Mouse (Mus musculus) mature B cell (primary cell): Measurements from ENCODE around the gene Cdyl2.

Experiments used
- in situ Hi-C: fragments of 300-500 bp; cut with MboI; formaldehyde crosslinking; loops from 2 replicates; pipeline ENCODE4 v1.14.3; 2019

The Cdyl2 gene

DNA sequence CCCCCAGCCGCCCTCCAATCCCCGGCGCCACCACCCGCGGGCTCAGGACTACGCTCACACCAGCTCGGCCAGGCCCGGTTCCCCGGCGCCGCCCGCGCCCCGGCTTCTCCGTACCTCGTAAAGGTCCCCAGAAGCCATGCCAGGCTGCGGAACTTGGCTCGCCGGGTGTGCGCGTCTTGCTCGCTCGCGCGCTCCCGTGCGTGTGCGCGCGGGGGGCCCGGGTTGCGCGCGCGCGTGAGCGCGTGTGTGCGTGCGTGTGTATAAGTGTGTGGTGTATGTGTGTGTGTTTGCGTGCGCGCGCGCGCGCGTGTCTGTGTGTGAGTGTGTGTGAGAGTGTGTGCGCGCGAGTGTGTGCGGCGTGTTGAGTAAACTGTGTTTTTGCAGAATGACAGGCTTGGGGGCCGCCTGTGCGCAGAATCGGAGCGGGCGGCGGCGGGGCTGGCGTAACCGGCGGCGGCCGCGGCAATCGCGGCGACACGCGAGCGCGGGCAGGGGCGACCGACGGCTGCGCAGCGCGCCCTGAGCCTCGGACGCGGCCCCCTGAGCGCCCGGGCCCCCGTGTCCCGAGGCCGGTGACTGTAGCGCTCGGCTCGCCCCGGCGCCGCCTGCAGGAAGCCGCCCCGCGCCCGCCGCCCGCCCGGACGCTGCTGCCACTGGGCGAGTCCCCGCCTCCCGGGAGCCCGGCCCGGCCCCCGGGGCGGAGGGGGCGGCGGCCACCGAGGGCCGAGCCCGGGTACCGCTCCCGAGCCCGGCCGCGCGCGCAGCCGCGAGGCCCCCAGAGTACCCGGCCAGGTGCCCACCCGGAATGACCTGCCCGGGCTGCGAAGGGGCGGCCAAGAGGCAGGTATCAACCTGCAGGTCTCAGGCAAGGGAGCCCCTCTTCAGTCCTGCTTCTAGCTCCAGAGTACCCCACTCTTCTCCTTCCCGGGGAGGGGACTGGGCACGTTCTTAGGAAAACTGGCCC lies at the start of gene Cdyl2:
Cdyl2 (minus strand) TSS at position 308 of the 964 bp plus-strand sequence.
- in situ Hi-C loops, result no loop called here

DNA sequence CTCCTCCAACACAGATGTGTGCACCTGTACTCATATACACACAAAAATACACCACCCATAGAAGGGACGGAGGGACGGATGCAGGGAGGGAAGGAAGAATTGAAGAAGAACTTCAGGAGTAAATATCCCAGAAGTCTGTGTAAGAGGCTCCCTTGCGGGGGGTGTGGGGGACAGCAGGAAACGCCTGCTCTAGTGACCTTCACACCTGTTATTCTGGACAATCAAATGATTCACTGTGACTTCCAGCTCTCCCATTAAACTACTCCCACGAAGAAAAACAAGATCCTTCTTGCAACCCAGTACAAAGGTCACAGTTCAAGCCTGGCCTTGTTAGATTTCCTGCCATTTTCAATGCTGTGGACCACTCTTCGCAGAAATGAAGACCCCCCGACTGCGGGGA lies 47.8 kb upstream of the Cdyl2 start:
- in situ Hi-C loops, result no loop called here

DNA sequence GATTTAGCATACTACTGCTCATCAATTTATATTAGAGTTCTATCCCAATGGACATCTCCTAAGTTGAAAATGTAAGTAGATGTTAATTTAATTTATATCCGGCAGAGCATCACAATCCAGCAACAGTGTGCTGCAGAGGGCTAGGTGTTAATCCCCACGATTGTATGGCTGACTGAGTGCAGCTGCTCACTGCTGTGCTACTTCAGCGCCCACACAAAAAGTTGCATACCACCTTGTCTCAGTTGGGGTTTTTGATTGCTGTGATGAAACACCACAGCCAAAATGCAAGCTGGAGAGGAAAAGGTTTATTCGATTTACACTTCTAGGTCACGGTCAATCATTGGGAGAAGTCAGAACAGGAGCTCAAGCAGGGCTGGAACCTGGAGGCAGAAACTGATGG lies 41.4 kb upstream of the Cdyl2 start:
- in situ Hi-C loops, result no loop called here

DNA sequence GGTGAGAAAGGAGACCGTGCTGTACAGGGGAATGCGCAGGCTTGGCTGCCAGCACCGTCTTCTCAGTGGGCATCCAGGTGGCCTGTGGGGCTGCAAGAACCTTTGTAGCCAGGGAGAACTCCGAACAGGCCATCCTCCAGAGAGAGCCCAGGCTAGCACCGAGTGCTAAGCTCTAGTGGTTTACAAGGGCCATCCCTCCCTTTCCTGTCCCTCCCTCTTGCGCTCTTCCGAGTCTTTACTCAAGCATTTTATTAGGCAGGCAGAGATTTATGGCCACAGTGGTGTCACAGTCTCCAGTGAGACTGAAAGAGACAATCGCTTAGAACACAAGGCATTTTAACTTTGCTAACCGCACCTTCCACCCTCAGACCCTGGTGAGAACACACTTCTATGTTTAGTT lies 39.9 kb upstream of the Cdyl2 start:
- in situ Hi-C loops, result no loop called here

DNA sequence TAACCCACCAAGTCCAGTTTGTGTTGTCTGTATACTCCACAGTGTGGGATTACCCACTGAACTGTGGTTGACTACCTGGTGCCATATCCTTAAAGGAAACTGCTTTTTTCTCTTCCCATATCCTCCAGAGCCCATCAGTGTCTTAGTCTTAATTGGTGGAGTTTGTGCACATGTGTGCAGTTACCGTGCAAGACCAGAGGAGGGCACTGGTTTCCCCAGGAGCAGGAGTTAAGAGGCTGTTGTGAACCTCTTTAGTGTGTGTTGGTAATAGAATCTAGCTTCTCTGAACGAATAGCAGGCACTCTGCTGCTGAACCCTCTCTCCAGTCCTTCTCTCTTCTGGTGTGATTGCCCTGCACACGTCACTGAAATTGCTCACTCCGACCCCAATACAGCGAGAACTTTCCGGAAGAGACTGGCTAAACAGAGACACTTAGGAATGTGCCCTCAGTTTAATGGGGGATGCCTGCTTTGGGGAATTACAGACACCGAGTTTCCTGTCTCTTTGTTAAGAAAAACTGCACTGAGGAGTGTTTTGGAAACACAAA lies 39.1 kb upstream of the Cdyl2 start:
- in situ Hi-C loops, result no loop called here

DNA sequence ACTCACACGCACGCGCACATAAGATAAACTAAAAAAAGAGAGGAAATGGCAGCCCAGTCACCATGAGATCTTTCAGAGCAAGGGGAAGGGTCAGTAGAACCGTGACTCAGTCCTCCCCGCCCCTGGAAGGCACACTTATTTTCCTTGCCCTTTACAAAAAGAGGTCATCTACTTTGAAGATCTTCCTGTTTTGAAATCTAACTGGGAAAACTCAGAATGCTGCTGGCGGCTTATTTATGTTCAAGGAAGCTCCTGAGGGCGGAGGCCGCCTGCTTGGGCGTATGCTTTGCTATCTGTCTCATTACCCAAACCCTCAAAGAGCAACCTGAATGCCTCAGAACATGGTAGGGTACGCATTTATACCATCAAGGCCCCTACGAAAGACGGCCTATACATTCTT lies 38.0 kb upstream of the Cdyl2 start:
- in situ Hi-C loops, result no loop called here

DNA sequence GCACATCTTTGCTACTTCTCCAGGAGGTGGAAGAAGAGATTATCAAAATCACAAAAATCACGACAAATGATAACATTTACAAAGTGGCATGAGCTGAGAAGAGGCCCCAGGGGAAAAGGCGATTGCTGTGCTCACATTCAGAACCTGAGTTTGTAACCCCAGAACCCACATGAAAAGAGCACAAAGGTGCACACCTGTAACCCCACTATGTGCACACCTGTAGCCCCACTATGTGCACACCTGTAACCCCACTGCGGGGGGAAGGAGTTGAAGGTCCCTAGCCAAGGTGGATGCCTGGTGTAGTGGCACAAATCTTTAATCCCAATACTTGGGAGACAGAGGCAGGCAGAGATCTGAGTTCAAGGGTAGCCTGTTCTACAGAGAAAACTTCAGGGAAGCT lies 23.4 kb upstream of the Cdyl2 start:
- in situ Hi-C loops, result no loop called here

DNA sequence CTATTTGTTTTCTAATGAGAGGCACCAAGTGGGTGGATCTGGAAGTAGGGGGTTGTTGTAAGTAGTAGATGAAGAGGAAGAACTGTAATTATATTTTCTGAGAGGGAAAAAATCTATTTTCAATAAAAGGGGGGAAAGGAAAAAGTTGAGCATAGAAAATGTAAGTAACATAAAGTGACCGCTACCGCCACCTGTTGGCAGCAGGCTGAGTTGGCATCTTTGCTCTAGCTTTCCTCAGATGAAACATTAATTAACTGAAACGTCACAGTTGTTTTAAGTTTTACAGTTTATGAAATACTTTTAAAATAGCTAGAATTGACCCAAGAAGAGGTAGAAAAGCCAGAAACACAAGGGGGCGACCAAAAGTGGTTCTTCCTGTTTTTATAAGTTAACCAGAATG lies 22.8 kb upstream of the Cdyl2 start:
- in situ Hi-C loops, result no loop called here

DNA sequence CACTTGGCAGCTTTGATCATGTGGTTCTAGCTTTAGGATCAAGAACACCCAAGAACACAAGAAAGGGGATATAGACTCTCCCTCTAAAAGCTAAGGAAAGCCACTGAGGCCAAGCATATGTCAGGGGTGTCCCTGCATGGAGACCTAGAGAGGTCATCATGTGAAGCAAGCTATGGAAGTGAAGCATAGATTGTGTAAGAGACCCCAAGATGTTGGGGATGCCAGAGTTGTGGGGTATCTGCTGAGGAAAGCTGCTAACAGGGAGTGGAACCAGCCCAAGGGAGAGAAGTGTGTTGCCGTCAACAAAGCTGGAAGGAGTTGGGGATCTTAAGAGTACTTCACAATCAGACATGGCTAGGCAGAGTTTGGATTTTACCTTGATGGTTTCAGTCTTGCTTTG lies 7.9 kb upstream of the Cdyl2 start:
- in situ Hi-C loops, result no loop called here

DNA sequence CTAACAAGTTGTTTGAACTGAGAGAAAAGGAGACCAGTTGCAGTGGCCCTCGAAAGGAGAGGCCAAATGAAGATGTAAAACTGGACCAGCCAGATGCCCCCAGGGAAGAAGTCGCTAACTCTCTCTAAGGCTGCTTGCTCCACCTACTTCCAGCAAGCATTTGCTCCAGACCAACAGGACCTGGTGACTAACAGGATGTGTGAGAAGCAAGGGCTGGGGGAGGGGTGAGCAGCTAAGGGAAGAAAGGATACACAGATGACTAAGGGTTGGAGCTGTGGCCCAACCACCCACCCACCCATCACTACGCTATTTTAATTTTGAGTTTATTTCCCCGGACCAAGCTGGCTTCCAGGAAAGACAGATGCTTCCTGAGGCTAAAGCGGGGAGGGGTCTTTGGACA lies 2.5 kb upstream of the Cdyl2 start:
- in situ Hi-C loops, result no loop called here

DNA sequence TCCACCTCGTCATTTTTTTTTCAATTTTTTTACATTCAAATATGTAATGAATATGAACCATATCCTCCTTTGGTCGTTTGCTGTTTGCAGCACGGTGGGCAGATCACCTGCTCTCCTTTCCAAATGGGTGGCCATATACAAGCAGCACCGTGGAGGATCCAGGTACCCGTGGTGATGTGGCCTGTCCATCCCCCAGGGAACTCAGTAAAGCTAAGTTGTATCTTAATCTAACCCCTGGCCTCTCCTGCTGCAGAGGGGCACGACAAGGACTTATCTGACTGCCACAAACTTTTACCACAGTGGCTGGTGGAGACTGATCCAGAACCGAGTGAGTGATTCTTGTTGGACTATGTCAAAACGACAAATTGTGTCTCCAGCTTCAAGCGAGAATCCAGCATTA lies 1.4 kb upstream of the Cdyl2 start:
- in situ Hi-C loops, result no loop called here

DNA sequence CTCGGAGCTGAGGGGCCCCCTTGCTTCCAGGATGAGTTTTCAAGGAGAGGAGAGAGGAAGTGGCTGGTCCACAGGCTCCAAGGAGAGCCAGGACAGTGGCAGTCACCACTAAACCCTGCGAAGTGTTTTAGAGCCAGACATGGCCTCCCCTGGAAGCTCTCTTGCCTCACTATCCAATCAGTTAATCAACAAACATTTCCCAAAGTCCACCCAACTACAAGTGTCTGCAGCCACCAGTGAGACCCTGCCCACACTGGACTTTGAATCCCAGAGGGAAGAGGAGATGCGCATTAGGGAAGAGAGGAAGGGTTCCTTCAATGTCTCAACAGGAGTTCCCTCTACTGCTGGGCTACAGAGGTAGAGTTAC lies 840 bp upstream of the Cdyl2 start:
- in situ Hi-C loops, result no loop called here

DNA sequence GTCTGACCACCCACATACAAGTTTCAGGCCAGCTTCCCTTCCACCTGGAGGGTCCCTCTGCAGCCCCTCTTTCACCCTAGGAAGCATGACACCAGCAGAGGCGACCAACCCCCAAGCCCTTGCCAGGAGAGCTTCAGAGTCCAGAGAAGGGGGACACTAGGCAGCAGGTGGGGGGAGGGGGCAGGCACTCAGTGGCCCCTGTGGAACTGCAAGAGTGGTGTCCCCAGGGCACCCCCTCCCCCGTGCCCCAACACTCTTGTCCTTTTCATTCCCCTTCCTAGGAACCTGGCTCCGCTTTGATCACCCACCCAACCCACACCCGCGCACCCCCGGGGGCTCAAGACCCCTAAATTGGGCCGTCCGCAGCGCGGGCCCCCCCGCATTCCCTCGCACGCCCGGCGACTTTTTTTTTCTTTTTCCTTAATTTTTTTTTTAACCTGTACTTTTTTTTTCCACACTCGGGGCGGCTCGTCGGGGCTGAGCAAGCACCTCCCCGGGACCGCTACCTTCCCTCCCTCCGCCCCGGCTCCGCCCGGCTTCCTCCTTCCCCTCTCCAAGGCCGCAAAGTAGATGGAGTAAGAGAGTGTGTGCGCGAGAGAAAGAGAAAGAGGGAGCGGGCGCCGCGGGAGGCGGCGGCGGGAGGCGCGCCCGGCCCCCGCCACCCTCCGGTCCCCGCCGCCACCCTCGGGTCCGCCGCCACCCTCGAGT lies 661 bp downstream of the Cdyl2 start:
- in situ Hi-C loops, result no loop called here

DNA sequence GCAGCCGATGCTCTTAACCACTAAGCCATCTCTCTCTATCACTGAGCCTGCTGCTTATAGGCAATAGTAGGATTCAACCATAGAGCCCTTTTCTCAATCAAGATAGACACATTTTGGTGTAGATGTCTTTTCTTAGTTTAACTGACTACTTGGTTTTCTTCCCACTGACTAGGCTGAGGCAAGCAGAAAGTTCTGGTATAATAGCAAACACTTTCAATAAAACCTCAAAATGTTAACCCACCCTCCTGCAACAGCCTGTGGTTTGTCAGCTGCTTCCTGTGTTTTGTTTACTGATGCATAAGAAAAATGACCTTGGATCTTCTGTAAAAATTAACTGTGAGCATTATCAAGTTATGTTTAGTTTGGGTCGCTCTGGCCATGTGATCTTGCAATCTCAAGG lies 11.3 kb downstream of the Cdyl2 start:
- in situ Hi-C loops, result no loop called here

DNA sequence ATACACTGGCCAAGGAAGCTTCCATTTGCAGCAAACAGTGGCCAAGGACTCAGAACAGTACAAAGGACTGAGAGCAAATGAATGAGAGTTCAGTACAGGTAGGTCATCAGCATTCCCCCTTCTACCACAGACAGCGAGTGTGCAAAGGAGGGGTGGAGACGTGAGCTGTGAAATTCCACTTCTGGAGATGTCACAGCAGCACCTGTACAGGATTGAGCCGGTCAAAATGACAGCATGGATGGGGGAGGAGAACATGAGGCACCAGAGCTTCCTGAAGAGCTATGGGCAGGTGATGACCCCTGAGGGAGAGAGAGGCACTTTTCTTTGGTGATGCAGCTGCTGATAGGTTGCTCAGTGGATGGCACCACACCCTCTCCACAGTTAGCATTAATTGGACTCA lies 25.3 kb downstream of the Cdyl2 start:
- in situ Hi-C loops, result no loop called here

DNA sequence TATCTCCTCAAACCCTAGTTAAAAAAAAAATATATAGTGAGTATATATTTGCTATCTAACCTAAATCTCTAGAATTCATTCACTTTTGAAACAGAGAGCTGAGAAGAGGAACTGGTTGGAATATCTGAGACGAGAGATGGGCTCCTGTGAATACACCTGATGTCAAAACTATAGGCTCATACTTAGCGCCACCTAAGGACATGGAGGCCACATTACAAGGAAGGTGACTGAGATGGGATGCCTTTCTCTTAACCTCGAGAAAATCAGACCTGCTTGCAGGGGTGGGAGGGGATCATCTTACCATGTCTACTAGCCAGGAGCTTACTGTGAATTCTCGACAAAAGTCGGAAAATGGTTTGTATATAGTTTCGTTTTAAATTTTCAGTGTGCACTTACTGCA lies 30.3 kb downstream of the Cdyl2 start:
- in situ Hi-C loops, result no loop called here

DNA sequence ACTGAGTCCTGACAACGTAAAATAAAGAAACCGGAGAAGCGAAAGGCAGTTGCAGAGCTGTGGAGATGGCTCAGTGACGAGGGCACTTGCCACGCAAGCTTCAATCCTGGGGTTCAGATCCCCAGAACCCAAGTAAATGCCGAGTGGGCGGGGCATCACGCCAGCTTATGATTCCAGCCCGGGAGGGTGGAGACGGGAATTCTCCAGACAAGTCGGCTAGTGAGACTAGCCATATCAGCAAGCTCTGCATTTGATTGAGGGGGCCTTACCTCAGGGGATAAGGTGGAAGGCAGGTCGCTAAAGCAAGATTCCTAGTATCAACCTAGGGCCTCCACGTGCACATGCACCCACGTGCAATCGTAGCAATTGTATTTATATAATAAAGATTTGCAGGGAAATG lies 39.9 kb downstream of the Cdyl2 start:
- in situ Hi-C loops, result no loop called here

DNA sequence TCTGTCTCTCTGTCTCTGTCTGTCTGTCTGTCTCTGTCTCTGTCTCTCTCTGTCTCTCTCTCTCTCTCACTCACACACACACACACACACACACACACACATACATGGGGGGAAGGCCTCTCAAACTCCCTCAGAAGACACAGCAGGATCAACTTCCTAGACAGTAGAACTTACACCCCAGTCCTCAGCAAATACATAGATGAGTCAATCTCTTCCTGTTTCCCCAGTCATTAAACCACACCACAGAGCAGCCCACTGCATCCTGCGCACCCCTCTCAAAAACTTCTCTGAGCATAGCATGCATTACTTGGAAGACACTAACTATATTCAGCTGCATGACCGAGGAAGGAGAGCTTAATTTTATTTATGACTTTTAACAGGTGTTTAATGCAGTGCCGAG lies 43.0 kb downstream of the Cdyl2 start:
- in situ Hi-C loops, result no loop called here

DNA sequence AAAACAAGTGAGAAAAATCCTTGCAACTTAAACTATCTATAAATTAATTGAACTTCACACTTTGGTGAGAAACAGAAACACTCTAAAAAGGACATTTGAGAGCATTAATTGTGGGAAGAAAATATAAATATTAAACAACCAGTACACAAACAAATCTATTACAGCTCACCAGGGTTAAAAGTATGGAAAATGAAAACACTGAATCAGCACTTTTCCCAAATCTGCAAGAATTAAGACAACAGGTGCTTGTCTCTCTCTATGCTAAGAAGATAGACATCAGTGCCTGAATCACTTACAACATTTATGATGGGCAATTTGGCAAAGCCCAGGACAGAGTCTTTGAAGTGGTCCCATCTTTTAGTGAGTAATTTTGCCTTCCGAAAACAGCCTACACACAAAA lies 56.6 kb downstream of the Cdyl2 start:
- in situ Hi-C loops, result no loop called here

DNA sequence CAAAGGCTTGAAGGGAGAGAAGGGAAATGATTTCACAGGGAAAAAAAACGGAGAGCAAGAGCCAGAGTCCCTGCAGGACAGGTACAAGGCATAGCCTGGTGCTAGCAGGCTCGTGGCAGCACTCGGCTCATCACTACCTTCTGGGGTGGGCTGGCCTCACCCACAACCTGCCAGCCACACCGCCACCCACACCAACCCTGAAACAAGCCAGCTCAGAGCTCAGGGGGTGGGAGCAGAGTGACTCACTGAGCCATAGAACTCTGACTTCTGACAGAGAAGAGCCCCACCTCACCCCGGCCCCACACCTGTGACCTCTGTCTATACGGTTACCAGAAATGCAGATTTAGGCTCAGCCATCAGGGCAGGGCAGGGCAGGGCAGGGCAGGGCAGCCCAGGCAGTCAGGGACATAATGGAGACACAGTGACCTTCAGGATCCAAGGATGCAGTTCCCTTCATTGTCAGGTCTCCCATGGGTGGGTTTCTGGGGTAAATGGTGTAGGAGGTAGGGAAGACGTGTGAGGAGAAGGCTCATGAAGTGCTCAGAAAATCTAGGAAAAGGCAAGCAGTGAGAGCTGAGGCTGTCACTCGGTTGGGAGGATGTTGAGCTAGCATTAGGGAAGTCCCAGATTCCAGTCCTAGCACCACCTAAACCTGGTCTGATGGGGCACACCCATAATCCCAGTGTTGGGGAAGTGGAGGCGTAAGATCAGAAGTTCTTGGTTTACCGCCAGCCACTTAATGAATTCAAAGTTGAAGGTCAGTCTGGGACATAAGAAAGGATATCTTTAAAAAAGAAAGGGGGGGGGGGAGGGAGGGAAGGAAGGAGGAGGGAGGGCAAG lies 58.6 kb downstream of the Cdyl2 start:
- in situ Hi-C loops, result no loop called here

DNA sequence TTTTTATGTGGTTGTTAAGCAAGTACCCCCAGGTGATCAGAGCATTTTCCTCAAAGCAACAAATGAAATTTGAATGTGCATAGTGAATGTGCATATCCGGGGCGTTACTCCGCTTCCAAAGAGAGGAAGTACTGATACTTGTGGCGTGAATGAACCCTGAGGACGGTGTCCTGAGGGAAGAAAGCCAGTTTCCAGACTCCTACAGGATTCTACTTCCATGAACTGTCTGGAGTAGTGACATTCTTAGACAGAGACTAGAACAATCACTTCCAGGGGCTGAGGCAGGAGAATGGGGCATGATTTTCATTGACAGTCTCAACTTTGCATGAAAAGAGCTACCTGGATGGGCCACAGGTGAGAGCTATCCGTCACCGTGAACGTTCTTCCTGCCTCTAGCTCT lies 59.3 kb downstream of the Cdyl2 start:
- in situ Hi-C loops, result no loop called here

DNA sequence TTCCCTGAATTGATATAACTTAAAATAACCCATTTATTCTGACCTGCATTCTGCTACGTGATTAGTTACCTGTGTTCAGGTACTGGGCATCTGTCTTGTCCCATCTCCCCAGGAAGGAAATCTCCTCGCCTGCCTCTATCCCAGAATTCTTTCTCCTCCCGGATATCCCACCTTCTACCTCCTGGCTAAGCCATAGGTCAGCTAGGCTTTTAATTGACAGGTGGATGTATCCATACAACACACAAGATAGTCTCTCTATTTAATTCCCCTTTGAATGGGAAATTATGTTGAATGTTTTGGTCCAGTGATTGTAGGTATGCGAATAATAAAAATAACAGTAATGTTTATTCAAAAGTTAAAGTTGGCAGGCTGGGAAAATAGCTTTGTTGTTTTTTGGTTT lies 59.7 kb downstream of the Cdyl2 start:
- in situ Hi-C loops, result no loop called here
